Mouse (Mus musculus): ENCODE measurements around the gene Hlcs. TPM values are rescaled to one million over a fixed set of nuclear protein-coding genes. Genes with fewer than 3 reads are reported as not detected.

Hlcs gene
- total RNA-seq, 2 experiments from 2014 or later: 12.1 to 14.1 TPM

- no peak for DNase-seq (ENCODE audit: low spot score in 2 of 2)
Observed at GRCm38 (mm10) chr16:94113160-94113559, 200.2 kb downstream of the Hlcs start.

GRCm38 (mm10) chr16:94097724-94098455, 215.5 kb downstream of the Hlcs start:
- DNase-seq (ENCODE audit: low spot score in 2 of 2): no peak

DNA sequence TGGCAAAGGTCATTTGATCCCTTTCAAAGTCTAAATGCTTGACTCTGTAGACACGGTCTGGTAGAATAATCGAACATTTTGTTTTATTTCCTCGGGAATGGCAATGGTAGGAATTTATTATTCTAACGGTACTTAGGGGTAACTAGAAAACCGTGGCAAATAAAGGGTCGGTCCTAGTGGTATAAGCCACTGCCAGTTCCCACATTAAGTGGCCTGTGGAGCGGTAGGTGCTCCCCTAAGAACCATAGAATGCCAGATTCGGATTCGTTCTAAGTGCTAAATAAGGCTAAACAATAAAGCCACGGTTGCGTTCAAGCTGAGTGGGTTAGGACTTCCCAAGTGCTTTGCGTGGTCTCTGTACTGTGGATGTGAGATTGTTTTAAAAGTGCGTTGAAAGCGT, 216.9 kb downstream of the Hlcs start:
- no peak for DNase-seq (ENCODE audit: low spot score in 2 of 2)

DNA sequence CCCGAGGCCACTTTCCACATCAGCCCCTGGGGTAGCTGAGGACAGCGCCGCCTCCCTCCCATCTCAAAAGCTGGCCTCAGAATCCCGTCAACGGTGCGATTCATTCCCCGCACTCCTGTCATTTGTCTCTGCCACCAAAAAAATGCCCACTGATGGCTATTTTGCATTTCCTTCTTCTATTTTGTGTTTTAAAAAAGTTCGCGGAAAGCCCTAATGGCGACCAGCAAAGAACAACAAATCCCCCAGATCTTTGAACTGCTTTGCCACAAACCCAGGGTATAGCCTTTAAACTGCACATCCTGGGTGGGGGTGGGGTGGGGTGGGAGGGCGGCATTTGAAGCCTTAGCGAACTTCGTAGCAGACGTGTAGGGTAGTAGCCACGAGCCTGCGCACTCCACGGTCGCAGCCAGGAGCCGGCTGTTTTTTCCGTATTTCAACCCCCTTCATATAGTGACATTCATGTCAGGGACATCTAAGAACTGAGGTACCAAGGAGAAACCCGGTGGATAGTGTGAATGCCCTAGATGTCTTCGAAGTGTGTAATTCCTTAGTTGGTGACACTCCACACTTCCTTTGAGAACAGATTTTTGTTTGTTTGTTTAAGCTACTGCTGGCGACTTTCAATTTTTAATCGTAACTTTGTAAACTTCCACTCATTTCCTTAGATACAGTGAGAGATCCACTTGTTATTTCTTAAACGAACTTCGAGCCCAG, 218.1 kb downstream of the Hlcs start:
- no peak for DNase-seq (ENCODE audit: low spot score in 2 of 2)

GRCm38 (mm10) chr16:94094251-94095108, 218.9 kb downstream of the Hlcs start:
- DNase-seq (ENCODE audit: low spot score in 2 of 2): no peak

GRCm38 (mm10) chr16:94093151-94093863, 220.1 kb downstream of the Hlcs start:
- DNase-seq (ENCODE audit: low spot score in 2 of 2): no peak

DNA sequence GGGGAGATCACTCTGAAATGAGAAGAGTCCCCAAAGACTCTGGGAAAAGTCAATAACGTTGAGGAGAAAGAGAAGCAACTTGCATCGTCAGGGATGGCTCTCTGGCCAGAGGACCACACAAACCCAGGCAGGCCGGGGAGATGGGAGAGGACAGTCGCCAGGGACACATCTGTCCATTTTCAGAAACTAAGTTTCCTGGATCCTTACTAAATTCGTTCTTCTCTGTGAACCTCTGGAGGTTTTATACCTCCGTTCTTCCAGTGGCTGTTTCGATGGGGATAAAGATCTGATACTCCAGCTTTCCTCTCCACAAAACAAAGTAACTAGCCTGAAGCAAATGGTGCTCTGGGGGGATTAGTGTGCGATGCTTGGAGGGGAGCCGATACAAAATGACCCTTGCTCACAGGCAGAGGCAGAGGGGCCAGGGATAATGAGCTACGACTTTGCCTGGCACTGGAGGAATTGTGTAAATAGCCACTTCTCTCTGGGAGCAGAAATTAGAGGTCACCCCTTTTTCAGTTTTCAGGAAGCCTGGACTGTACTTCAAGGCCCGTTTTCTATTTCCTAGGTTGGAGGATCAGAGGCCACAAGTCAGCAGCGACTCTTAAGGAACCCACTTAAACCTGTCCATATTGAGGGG, 220.7 kb downstream of the Hlcs start:
- no peak for DNase-seq (ENCODE audit: low spot score in 2 of 2)

- no peak for DNase-seq (ENCODE audit: low spot score in 2 of 2)
Observed at GRCm38 (mm10) chr16:94088819-94089692, 224.3 kb downstream of the Hlcs start.

DNA sequence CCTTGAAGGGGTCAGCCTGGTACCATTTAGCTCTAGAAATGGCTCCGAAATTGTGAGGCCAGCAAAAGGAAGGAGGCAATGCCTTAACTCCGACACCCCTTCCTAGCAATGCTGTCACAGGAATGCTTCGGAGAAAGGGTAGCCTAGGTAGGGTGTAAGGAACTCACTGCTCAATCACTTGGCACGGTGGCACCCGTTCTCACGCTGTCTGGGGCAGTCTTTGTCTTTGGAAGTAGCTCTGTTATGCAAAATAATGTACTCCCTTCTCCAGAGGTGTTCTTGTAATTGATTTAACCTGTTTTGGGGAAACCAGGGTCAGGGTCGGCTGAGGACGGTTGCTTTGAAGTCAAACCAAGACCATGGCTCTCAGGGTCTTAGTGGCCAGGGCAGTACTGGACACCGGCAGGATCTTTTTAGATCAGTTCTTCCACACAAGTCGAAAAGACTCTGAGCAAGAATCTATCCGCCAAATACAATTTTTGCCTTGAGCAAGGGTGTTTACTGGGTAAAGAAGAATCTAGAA, 225.1 kb downstream of the Hlcs start:
- no peak for DNase-seq (ENCODE audit: low spot score in 2 of 2)

- no peak for DNase-seq (ENCODE audit: low spot score in 2 of 2)
Observed at GRCm38 (mm10) chr16:94087570-94088225, 225.7 kb downstream of the Hlcs start.

GRCm38 (mm10) chr16:94086701-94087569, 226.4 kb downstream of the Hlcs start:
- DNase-seq (ENCODE audit: low spot score in 2 of 2): no peak

DNA sequence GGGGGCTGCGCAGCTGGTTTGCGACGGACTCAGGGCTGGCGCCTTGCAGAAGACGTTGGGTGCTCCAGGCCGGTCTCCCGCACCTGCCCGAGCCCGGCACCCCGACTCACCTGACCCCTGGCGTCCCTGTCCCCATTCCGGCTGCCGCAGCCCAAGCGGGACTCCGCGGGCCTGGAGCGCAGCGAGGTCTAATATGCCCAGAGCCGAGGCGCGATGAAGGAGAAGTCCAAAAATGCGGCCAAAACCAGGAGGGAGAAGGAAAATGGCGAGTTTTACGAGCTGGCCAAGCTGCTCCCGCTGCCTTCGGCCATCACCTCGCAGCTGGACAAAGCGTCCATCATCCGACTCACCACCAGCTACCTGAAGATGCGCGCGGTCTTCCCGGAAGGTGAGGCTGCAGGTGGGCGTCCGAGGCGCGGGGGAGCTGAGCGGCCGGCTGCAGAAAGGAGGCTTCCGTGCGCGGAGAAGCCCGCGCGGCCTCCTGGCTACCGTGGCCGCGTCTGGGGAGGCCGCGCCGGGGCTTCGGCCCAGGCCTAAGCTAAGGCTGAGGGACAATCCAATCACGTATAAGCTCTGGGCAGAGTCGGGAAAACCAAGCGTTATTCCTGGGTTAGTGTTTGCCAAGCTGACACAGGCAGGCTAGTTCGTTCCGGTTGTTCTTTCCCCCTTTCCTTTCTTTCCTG, 227.6 kb downstream of the Hlcs start:
- no peak for DNase-seq (ENCODE audit: low spot score in 2 of 2)

GRCm38 (mm10) chr16:94084711-94085602, 228.4 kb downstream of the Hlcs start, which contains the start of gene Sim2:
Sim2 (plus strand) TSS chr16:94084931.
- DNase-seq (ENCODE audit: low spot score in 2 of 2): no peak

- no peak for DNase-seq (ENCODE audit: low spot score in 2 of 2)
Observed at GRCm38 (mm10) chr16:94083848-94084525, 229.4 kb downstream of the Hlcs start.

- no peak for DNase-seq (ENCODE audit: low spot score in 2 of 2)
Observed at GRCm38 (mm10) chr16:94082960-94083847, 230.2 kb downstream of the Hlcs start.

Measured in layer of hippocampus, postnatal 10 days (tissue).